Mouse (Mus musculus) CH12.LX (cell line): Measurements from ENCODE around the gene Mien1. TPM values are rescaled to one million over a fixed set of nuclear protein-coding genes. Genes with fewer than 3 reads are reported as not detected.

Experiments
- DNase-seq: peaks from one replicate; pipeline ENCODE4 v3.0.0-alpha.2; 2013; ENCODE audit errors: extremely low read depth
- H3K27ac ChIP-seq: 2 replicates; pipeline ENCODE4 v1.5.1; 2012; ENCODE audit warnings: low read depth, mild to moderate bottlenecking, control low read depth, moderate library complexity; ENCODE audit not compliant: insufficient read depth
- H3K27me3 ChIP-seq: replicated peaks from 2 replicates; pipeline ENCODE3; 2012; ENCODE audit warnings: inconsistent platforms
- H3K36me3 ChIP-seq, 2 experiments: replicated peaks in 1 of 2; 2 replicates each; pipeline versions ENCODE3 to v1.6.1; 2012; ENCODE audit warnings: inconsistent platforms in 1 of 2, low read length in 1 of 2, mild to moderate bottlenecking in 1 of 2, mixed read lengths in 1 of 2, moderate library complexity in 1 of 2; ENCODE audit not compliant: control insufficient read depth in 1 of 2, insufficient read depth in 1 of 2
- H3K4me1 ChIP-seq, 2 experiments: 2 replicates each; pipeline ENCODE4 v1.6.1; 2012; ENCODE audit warnings: inconsistent platforms in 1 of 2, moderate library complexity in 1 of 2; ENCODE audit not compliant: insufficient read depth in 2 of 2, control insufficient read depth in 1 of 2
- H3K4me2 ChIP-seq: 2 replicates; pipeline ENCODE4 v1.6.1; 2012; ENCODE audit warnings: low read depth, mild to moderate bottlenecking, control low read depth; ENCODE audit not compliant: poor library complexity, insufficient read depth, severe bottlenecking
- H3K4me3 ChIP-seq, 3 experiments: fragments of 150-350 bp in 1 of 3; sonication (generic) in 1 of 3; replicated peaks in 1 of 3; 2 replicates each; pipeline versions ENCODE3 to v1.5.1; 2011 to 2012; ENCODE audit warnings: low read depth in 2 of 3, low read length in 2 of 3, mild to moderate bottlenecking in 2 of 3, moderate library complexity in 2 of 3, control low read depth in 1 of 3, improper control_type of control experiment in 1 of 3, inconsistent platforms in 1 of 3, mixed read lengths in 1 of 3; ENCODE audit not compliant: poor library complexity in 1 of 3
- H3K79me2 ChIP-seq: replicated peaks from 2 replicates; pipeline ENCODE4 v1.6.1; 2012; ENCODE audit warnings: mild to moderate bottlenecking, moderate library complexity; ENCODE audit not compliant: control insufficient read depth, poor library complexity, insufficient read depth, severe bottlenecking; ENCODE audit errors: extremely low read depth
- H3K9ac ChIP-seq: 2 replicates; pipeline ENCODE4 v1.6.1; 2012; ENCODE audit warnings: low read depth, mild to moderate bottlenecking, control low read depth, moderate library complexity; ENCODE audit not compliant: insufficient read depth
- H3K9me3 ChIP-seq: replicated peaks from 2 replicates; pipeline ENCODE3; 2012; ENCODE audit warnings: low read length, inconsistent platforms, mixed read lengths
- BHLHE40 ChIP-seq: IDR thresholded peaks from 2 replicates; pipeline ENCODE4 v1.6.1; 2011; ENCODE audit warnings: mild to moderate bottlenecking, low read depth, low read length, improper control_type of control experiment
- CTCF ChIP-seq, 2 experiments: IDR thresholded peaks in 1 of 2; conservative IDR thresholded peaks in 1 of 2; 2 replicates each; pipeline ENCODE4 v1.5.1; 2011 to 2012; ENCODE audit warnings: low read depth in 2 of 2, low read length in 2 of 2, improper control_type of control experiment in 1 of 2, inconsistent platforms in 1 of 2, mild to moderate bottlenecking in 1 of 2, moderate library complexity in 1 of 2
- E2F4 ChIP-seq: IDR thresholded peaks from 2 replicates; pipeline ENCODE4 v1.6.1; 2011; ENCODE audit warnings: low read depth, low read length, improper control_type of control experiment; ENCODE audit not compliant: insufficient replicate concordance
- IRF4 ChIP-seq: IDR thresholded peaks from 2 replicates; pipeline ENCODE4 v1.6.1; 2014; ENCODE audit warnings: low read depth, mild to moderate bottlenecking, inconsistent platforms, low read length, improper control_type of control experiment
- JUND ChIP-seq: conservative IDR thresholded peaks from 2 replicates; pipeline ENCODE4 v1.6.1; 2011; ENCODE audit warnings: low read depth, low read length, improper control_type of control experiment
- MAFK ChIP-seq: IDR thresholded peaks from 2 replicates; pipeline ENCODE4 v1.6.1; 2011; ENCODE audit warnings: low read length, improper control_type of control experiment; ENCODE audit not compliant: insufficient replicate concordance
- MAZ ChIP-seq: IDR thresholded peaks from 2 replicates; pipeline ENCODE4 v1.6.1; 2012; ENCODE audit warnings: low read depth, mild to moderate bottlenecking, inconsistent platforms, low read length, improper control_type of control experiment, moderate library complexity
- MEF2A ChIP-seq: IDR thresholded peaks from 2 replicates; pipeline ENCODE4 v1.6.1; 2014; ENCODE audit warnings: low read depth, mild to moderate bottlenecking, inconsistent platforms, low read length, improper control_type of control experiment, borderline replicate concordance
- MXI1 ChIP-seq: IDR thresholded peaks from 2 replicates; pipeline ENCODE4 v1.6.1; 2011; ENCODE audit warnings: mild to moderate bottlenecking, low read depth, low read length, improper control_type of control experiment
- NRF1 ChIP-seq: IDR thresholded peaks from 2 replicates; pipeline ENCODE4 v1.6.1; 2014; ENCODE audit warnings: low read depth, mild to moderate bottlenecking, inconsistent platforms, low read length, improper control_type of control experiment, moderate library complexity
- PAX5 ChIP-seq: IDR thresholded peaks from 2 replicates; pipeline ENCODE4 v1.6.1; 2012; ENCODE audit warnings: low read length, inconsistent platforms, mixed read lengths
- POLR2AphosphoS2 ChIP-seq: IDR thresholded peaks from 2 replicates; pipeline ENCODE4 v1.6.1; 2011; ENCODE audit warnings: low read depth, low read length, improper control_type of control experiment
- SIN3A ChIP-seq: IDR thresholded peaks from 2 replicates; pipeline ENCODE4 v1.6.1; 2012; ENCODE audit warnings: low read length, improper control_type of control experiment, inconsistent platforms
- SMC3 ChIP-seq: IDR thresholded peaks from 2 replicates; pipeline ENCODE4 v1.6.1; 2011; ENCODE audit warnings: low read depth, low read length, improper control_type of control experiment
- TBP ChIP-seq: conservative IDR thresholded peaks from 2 replicates; pipeline ENCODE4 v1.6.1; 2011; ENCODE audit warnings: low read depth, low read length, improper control_type of control experiment
- TCF12 ChIP-seq: IDR thresholded peaks from 2 replicates; pipeline ENCODE4 v1.6.1; 2014; ENCODE audit warnings: low read depth, mild to moderate bottlenecking, inconsistent platforms, low read length, improper control_type of control experiment
- USF1 ChIP-seq: IDR thresholded peaks from 2 replicates; pipeline ENCODE4 v1.6.1; 2014; ENCODE audit warnings: low read depth, mild to moderate bottlenecking, inconsistent platforms, low read length, improper control_type of control experiment
- ZC3H11A ChIP-seq: IDR thresholded peaks from 2 replicates; pipeline ENCODE4 v1.6.1; 2012; ENCODE audit warnings: low read depth, mild to moderate bottlenecking, inconsistent platforms, low read length, improper control_type of control experiment
- ZMIZ1 ChIP-seq: IDR thresholded peaks from 2 replicates; pipeline ENCODE4 v1.6.1; 2012; ENCODE audit warnings: low read depth, mild to moderate bottlenecking, inconsistent platforms, low read length, improper control_type of control experiment
- ZNF384 ChIP-seq: IDR thresholded peaks from 2 replicates; pipeline ENCODE4 v1.6.1; 2012; ENCODE audit warnings: low read depth, low read length, improper control_type of control experiment, inconsistent platforms
- dilution Hi-C: fragments of 300-500 bp; cut with MboI; formaldehyde crosslinking; loops from 2 replicates; pipeline ENCODE4 v1.14.3; 2020; ENCODE audit warnings: low sequenced_read_pairs; ENCODE audit not compliant: extremely low pct_unique_long_range_greater_than_20kb, extremely low pct_ligation_motif_present
- in situ Hi-C: fragments of 300-500 bp; cut with MboI; formaldehyde crosslinking; loops from 3 replicates; pipeline ENCODE4 v1.14.3; 2019; ENCODE audit warnings: low sequenced_read_pairs, low pct_ligation_motif_present, low pct_unique_long_range_greater_than_20kb, mixed read lengths
- polyA plus RNA-seq: library from polyadenylated mRNA; unstranded; fragments of >175 nt; gene quantifications from 2 replicates; pipeline ENCODE4 v1.2.1, GENCODE M21; 2012; ENCODE audit warnings: low read depth; ENCODE audit not compliant: insufficient read length
- total RNA-seq, 2 experiments: library from RNA; depleted of rRNA; stranded (reverse); fragments of 300-350 nt in 1 of 2; fragments of >200 nt in 1 of 2; gene quantifications; 2 replicates each; pipeline ENCODE4 v1.2.3; 2012 to 2014

Mien1 gene
- total and polyA plus RNA-seq, 3 experiments: 84.7 to 129 (median 94.6) TPM

DNA sequence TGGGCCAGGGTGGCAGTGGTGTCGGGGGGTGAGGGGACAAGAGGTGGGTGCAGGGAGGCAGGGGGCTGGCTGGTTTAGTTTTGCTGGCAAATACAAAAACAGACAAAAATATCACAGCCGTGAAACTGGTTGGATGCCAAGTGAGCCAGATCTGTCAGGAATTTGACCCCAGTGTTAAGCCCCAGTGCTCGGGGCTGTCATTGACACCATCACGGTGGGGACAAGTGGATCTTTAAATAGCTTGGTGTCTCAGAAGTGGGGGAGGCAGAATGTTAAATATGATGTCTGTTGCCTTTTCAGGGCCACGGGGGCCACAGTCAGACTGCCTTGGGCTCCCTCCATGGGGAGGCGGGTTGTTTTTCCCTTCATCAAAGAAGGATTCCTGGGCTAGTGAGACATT is 44.5 kb downstream of the Mien1 start:
- no peak for DNase-seq
- H3K27ac ChIP-seq: no peak overlapping the region
- dilution Hi-C loops (no loop called here), in situ Hi-C loops (loop anchor here (5.0 kb wide), 1 partner anchor 37 kb away; the partner anchor contains the start of gene Stard3)
- no peak overlapping the region for H3K4me3 ChIP-seq
- H3K4me1 ChIP-seq: peaks cover 15 to 59% of the 10 kb centered on the region in 2 experiments
- H3K79me2 ChIP-seq: no peaks in the 10 kb centered on the region
- H3K9ac ChIP-seq: no peak overlapping the region
- no peaks in the 10 kb centered on the region for H3K27me3 ChIP-seq
- H3K4me2 ChIP-seq: no peak overlapping the region
- no peaks in the 10 kb centered on the region for H3K9me3 ChIP-seq
- peaks cover 0 to 6% of the 10 kb centered on the region in 2 experiments for H3K36me3 ChIP-seq
- no peak for TF ChIP-seq MEF2A
- 0 out of 2 replicates have a peak, but pooled peaks have one; percentile 4 for TF ChIP-seq IRF4

DNA sequence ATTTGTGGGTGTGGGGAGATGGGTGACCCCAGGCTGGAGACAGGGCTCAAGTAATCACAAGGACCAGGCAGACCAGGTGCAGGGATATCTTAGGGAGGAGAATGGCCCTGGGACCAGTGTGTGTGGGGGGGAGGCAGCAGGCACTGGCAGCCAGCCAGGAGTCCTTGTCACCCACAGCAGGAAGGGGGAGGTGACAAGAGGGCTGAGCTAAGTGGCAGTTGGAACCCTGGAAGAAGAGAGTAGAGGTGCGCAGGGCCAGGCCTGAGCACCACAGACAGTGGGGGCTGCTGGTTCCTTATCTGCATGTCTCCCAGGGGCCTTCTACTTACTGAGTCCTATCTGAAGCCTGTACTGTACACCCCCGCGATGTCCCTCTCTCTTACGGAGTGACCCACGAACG is 45.5 kb downstream of the Mien1 start:
- in situ Hi-C loops (loop anchor here (5.0 kb wide), 1 partner anchor 36 kb away; the partner anchor contains the start of gene Stard3), dilution Hi-C loops (no loop called here)
- Histone ChIP-seq H3K4me3 (no peak overlapping the region), H3K9me3 (no peaks in the 10 kb centered on the region), H3K9ac (no peak overlapping the region), H3K79me2 (no peaks in the 10 kb centered on the region), H3K27ac (no peak overlapping the region), H3K27me3 (no peaks in the 10 kb centered on the region), H3K4me1 (peaks cover 15 to 60% of the 10 kb centered on the region in 2 experiments), H3K4me2 (no peak overlapping the region), H3K36me3 (peaks cover 0 to 6% of the 10 kb centered on the region in 2 experiments)
- TF ChIP-seq TCF12: no peak
- no peak for TF ChIP-seq ZMIZ1
- no peak for TF ChIP-seq USF1
- no peak for TF ChIP-seq MAFK
- TF ChIP-seq MXI1: no peak
- TF ChIP-seq E2F4: no peak
- TF ChIP-seq JUND: no peak
- no peak for TF ChIP-seq NRF1
- no peak for TF ChIP-seq ZC3H11A
- TF ChIP-seq CTCF (conservative IDR thresholded peaks at IDR 0.05 in 1 of 2, IDR thresholded peaks at IDR 0.05 in 1 of 2; ENCODE audit: low read depth in 2 of 2, low read length in 2 of 2): no peak
- TF ChIP-seq POLR2AphosphoS2: no peak
- no peak for TF ChIP-seq PAX5
- TF ChIP-seq MEF2A: no peak
- TF ChIP-seq SIN3A: no peak
- TF ChIP-seq ZNF384: no peak
- no peak for TF ChIP-seq BHLHE40
- TF ChIP-seq TBP: no peak
- TF ChIP-seq MAZ: no peak
- no peak for TF ChIP-seq SMC3
- DNase-seq: no peak
